Mouse (Mus musculus): Measurements from ENCODE around the gene Edar.

Edar gene

GRCm38 (mm10) chr10:58651270-58652042 lies 24.0 kb downstream of the Edar start:
- DNase-seq (ENCODE audit: extremely low read depth, low read depth, low spot score): no peak

GRCm38 (mm10) chr10:58648787-58649186 lies 26.7 kb downstream of the Edar start:
- DNase-seq (ENCODE audit: extremely low read depth, low read depth, low spot score): no peak

- DNase-seq (ENCODE audit: extremely low read depth, low read depth, low spot score): no peak
Observed at GRCm38 (mm10) chr10:58644671-58645070, 30.8 kb downstream of the Edar start.

GRCm38 (mm10) chr10:58644194-58644593 lies 31.3 kb downstream of the Edar start:
- peak; percentile 79 for DNase-seq (ENCODE audit: extremely low read depth, low read depth, low spot score)

GRCm38 (mm10) chr10:58643001-58643400 lies 32.5 kb downstream of the Edar start:
- DNase-seq (ENCODE audit: extremely low read depth, low read depth, low spot score): no peak

- DNase-seq (ENCODE audit: extremely low read depth, low read depth, low spot score): no peak
Observed at GRCm38 (mm10) chr10:58641631-58642030, 33.8 kb downstream of the Edar start.

- DNase-seq (ENCODE audit: extremely low read depth, low read depth, low spot score): no peak
Observed at GRCm38 (mm10) chr10:58640446-58641400, 34.7 kb downstream of the Edar start.

- DNase-seq (ENCODE audit: extremely low read depth, low read depth, low spot score): no peak
Observed at GRCm38 (mm10) chr10:58639291-58639690, 36.2 kb downstream of the Edar start.

- no peak for DNase-seq (ENCODE audit: extremely low read depth, low read depth, low spot score)
Observed at GRCm38 (mm10) chr10:58636431-58637080, 38.9 kb downstream of the Edar start.

GRCm38 (mm10) chr10:58633507-58633906 lies 41.9 kb downstream of the Edar start:
- no peak for DNase-seq (ENCODE audit: extremely low read depth, low read depth, low spot score)

- no peak for DNase-seq (ENCODE audit: extremely low read depth, low read depth, low spot score)
Observed at GRCm38 (mm10) chr10:58627569-58627968, 47.9 kb downstream of the Edar start.

- peak; percentile 91 for DNase-seq (ENCODE audit: extremely low read depth, low read depth, low spot score)
Observed at GRCm38 (mm10) chr10:58624848-58625711, 50.4 kb downstream of the Edar start.

- DNase-seq (ENCODE audit: extremely low read depth, low read depth, low spot score): no peak
Observed at GRCm38 (mm10) chr10:58619266-58619665, 56.2 kb downstream of the Edar start.

- DNase-seq (ENCODE audit: extremely low read depth, low read depth, low spot score): no peak
Observed at GRCm38 (mm10) chr10:58618501-58619216, 56.8 kb downstream of the Edar start.

- no peak for DNase-seq (ENCODE audit: extremely low read depth, low read depth, low spot score)
Observed at GRCm38 (mm10) chr10:58616565-58616964, 58.9 kb downstream of the Edar start.

- peak; percentile 94 for DNase-seq (ENCODE audit: extremely low read depth, low read depth, low spot score)
Observed at GRCm38 (mm10) chr10:58614601-58615000, 60.9 kb downstream of the Edar start.

- DNase-seq (ENCODE audit: extremely low read depth, low read depth, low spot score): peak; percentile 91
Observed at GRCm38 (mm10) chr10:58610484-58611261, 64.8 kb downstream of the Edar start.

GRCm38 (mm10) chr10:58608858-58609257 lies 66.6 kb downstream of the Edar start:
- DNase-seq (ENCODE audit: extremely low read depth, low read depth, low spot score): no peak

- DNase-seq (ENCODE audit: extremely low read depth, low read depth, low spot score): no peak
Observed at GRCm38 (mm10) chr10:58606356-58606755, 69.1 kb downstream of the Edar start.

Measured in fat pad, adult 2 months (tissue).